ENCODE assay signal across 15 mouse cellular contexts in genomic region chr7:112465920-112466319, GRCm38 (mm10). TPM values are rescaled to one million over a fixed set of nuclear protein-coding genes. Genes with fewer than 3 reads are reported as not detected.
DNase-seq lines count a peak whose midpoint lies in the region; ATAC-seq and TF ChIP-seq lines count a peak whose summit lies in the region.
"Had no signal": no experiment of that assay in that cellular context is flagged by ENCODE, and none has a peak within 500 bp of the region (broad histone marks: within the 10 kb centered on the region; RNA-seq: fewer than 3 reads in every experiment).

No protein-coding gene starts in this region.

- H3K4me2 ChIP-seq in forebrain, postnatal 0 days (ENCODE audit: low read depth), result no peak overlapping the region
- no peak overlapping the region for H3K4me2 ChIP-seq in forebrain, embryonic 14.5 days (ENCODE audit: low read length)
- H3K4me2 ChIP-seq in kidney, postnatal 0 days (ENCODE audit: low read length), result no peak overlapping the region
- H3K4me2 ChIP-seq in stomach, postnatal 0 days (replicated peaks; ENCODE audit: low read depth), result no peak overlapping the region
- H3K4me2 ChIP-seq: embryonic facial prominence, embryonic 13.5 days; intestine, embryonic 15.5 days; midbrain, embryonic 13.5 days had no signal

- 81% methylated on average over 3 of the region's 3 CpGs for WGBS in forebrain, postnatal 0 days
- 76% methylated on average over 3 of the region's 3 CpGs for whole genome bisulfite sequencing in forebrain, embryonic 14.5 days
- WGBS in kidney, postnatal 0 days, result 71% methylated on average over 3 of the region's 3 CpGs
- WGBS in stomach, postnatal 0 days, result 65% methylated on average over 3 of the region's 3 CpGs

- no peak overlapping the region for H3K9ac ChIP-seq in forebrain, postnatal 0 days
- H3K9ac ChIP-seq in forebrain, embryonic 14.5 days (ENCODE audit: low read length), result no peak overlapping the region
- H3K9ac ChIP-seq in kidney, postnatal 0 days (ENCODE audit: low read depth, low read length), result no peak overlapping the region
- H3K9ac ChIP-seq in stomach, postnatal 0 days (ENCODE audit: low read length), result no peak overlapping the region
- H3K9ac ChIP-seq: embryonic facial prominence, embryonic 13.5 days; intestine, embryonic 15.5 days; midbrain, embryonic 13.5 days had no signal

- 0 out of 2 replicates have a peak, but pooled peaks cover 3% of the 10 kb centered on the region for H3K4me1 ChIP-seq in forebrain, postnatal 0 days (ENCODE audit: insufficient read depth)
- peaks cover 7% of the 10 kb centered on the region for H3K4me1 ChIP-seq in forebrain, embryonic 14.5 days (ENCODE audit: control insufficient read depth, insufficient read depth, low read length)
- H3K4me1 ChIP-seq in kidney, postnatal 0 days (replicated peaks; ENCODE audit: insufficient read depth, low read length), result peaks cover 29% of the 10 kb centered on the region
- H3K4me1 ChIP-seq in stomach, postnatal 0 days (replicated peaks; ENCODE audit: control insufficient read depth, insufficient read depth), result peaks cover 13% of the 10 kb centered on the region

- peak; percentile 35; the same call in 1 of the 2 replicates for TF ChIP-seq CTCF in forebrain, postnatal 0 days (IDR thresholded peaks at IDR 0.05; ENCODE audit: low read depth)
- peak; percentile 49 for TF ChIP-seq CTCF in kidney, postnatal 0 days (IDR thresholded peaks at IDR 0.05; ENCODE audit: low read depth)
- peak; percentile 61 for TF ChIP-seq CTCF in stomach, postnatal 0 days (IDR thresholded peaks at IDR 0.05; ENCODE audit: low read depth)

- no peak for DNase-seq in forebrain, postnatal 0 days
- DNase-seq in forebrain, embryonic 14.5 days (ENCODE audit: low spot score), result no peak
- DNase-seq in kidney, postnatal 0 days (ENCODE audit: low spot score), result no peak
- DNase-seq in kidney, adult 18-20 months, result no peak
- DNase-seq in retina, embryonic 14.5 days (ENCODE audit: low spot score), result peak; percentile 29
- no peak for DNase-seq in retina, postnatal 1 day
- no peak for DNase-seq in stomach, postnatal 0 days (ENCODE audit: low spot score)
- DNase-seq in gastrocnemius, adult 8-10 months (ENCODE audit: low spot score in 2 of 2), result no peak
- DNase-seq: lung, postnatal 4 days; right cerebral cortex, adult 18-20 months; thymus, postnatal 25 days had no signal

- H3K4me3 ChIP-seq in forebrain, postnatal 0 days (ENCODE audit: low read depth, low read length), result no peak overlapping the region
- no peak overlapping the region for H3K4me3 ChIP-seq in forebrain, embryonic 14.5 days (ENCODE audit: low read depth, low read length)
- H3K4me3 ChIP-seq in kidney, postnatal 0 days (replicated peaks; ENCODE audit: low read depth, low read length), result no peak overlapping the region
- H3K4me3 ChIP-seq in stomach, postnatal 0 days (ENCODE audit: low read depth, low read length), result no peak overlapping the region
- H3K4me3 ChIP-seq: embryonic facial prominence, embryonic 13.5 days; intestine, embryonic 15.5 days; midbrain, embryonic 13.5 days had no signal

- no peaks in the 10 kb centered on the region for H3K36me3 ChIP-seq in forebrain, postnatal 0 days (ENCODE audit: insufficient read depth)
- H3K36me3 ChIP-seq in forebrain, embryonic 14.5 days (ENCODE audit: control insufficient read depth, insufficient read depth, low read length), result no peaks in the 10 kb centered on the region
- peaks cover 3% of the 10 kb centered on the region; the same call in 1 of the 2 replicates for H3K36me3 ChIP-seq in kidney, postnatal 0 days (ENCODE audit: insufficient read depth, low read length)
- no peaks in the 10 kb centered on the region for H3K36me3 ChIP-seq in stomach, postnatal 0 days (ENCODE audit: control insufficient read depth, insufficient read depth, low read length)
- H3K36me3 ChIP-seq: embryonic facial prominence, embryonic 13.5 days; intestine, embryonic 15.5 days; midbrain, embryonic 13.5 days had no signal

- H3K9me3 ChIP-seq in forebrain, postnatal 0 days (ENCODE audit: low read length), result no peaks in the 10 kb centered on the region
- no peaks in the 10 kb centered on the region for H3K9me3 ChIP-seq in forebrain, embryonic 14.5 days (replicated peaks; ENCODE audit: control insufficient read depth, low read length)
- H3K9me3 ChIP-seq in kidney, postnatal 0 days (replicated peaks; ENCODE audit: low read length), result no peaks in the 10 kb centered on the region
- no peaks in the 10 kb centered on the region for H3K9me3 ChIP-seq in stomach, postnatal 0 days (ENCODE audit: control insufficient read depth, low read length)
- H3K9me3 ChIP-seq: embryonic facial prominence, embryonic 13.5 days; intestine, embryonic 15.5 days; midbrain, embryonic 13.5 days had no signal

- H3K27me3 ChIP-seq in forebrain, postnatal 0 days (ENCODE audit: insufficient read depth, low read length), result no peaks in the 10 kb centered on the region
- no peaks in the 10 kb centered on the region for H3K27me3 ChIP-seq in forebrain, embryonic 14.5 days (replicated peaks; ENCODE audit: control insufficient read depth, insufficient read depth, low read length)
- no peaks in the 10 kb centered on the region for H3K27me3 ChIP-seq in kidney, postnatal 0 days (ENCODE audit: insufficient read depth, low read length)
- H3K27me3 ChIP-seq in stomach, postnatal 0 days (ENCODE audit: control insufficient read depth, insufficient read depth, low read length), result no peaks in the 10 kb centered on the region
- H3K27me3 ChIP-seq: embryonic facial prominence, embryonic 13.5 days; intestine, embryonic 15.5 days had no signal

- no peak for TF ChIP-seq EP300 in stomach, postnatal 0 days (optimal IDR thresholded peaks at IDR 0.05)

- no peak for ATAC-seq in forebrain, postnatal 0 days
- no peak for ATAC-seq in forebrain, embryonic 14.5 days
- no peak for ATAC-seq in kidney, postnatal 0 days (replicated peaks; ENCODE audit: low FRiP score, low read depth)
- no peak for ATAC-seq in stomach, postnatal 0 days (ENCODE audit: low FRiP score, low TSS enrichment)
- ATAC-seq: intestine, embryonic 15.5 days; midbrain, embryonic 13.5 days had no signal

- no peak overlapping the region for H3K27ac ChIP-seq in forebrain, postnatal 0 days (ENCODE audit: low read depth, low read length)
- H3K27ac ChIP-seq in forebrain, embryonic 14.5 days (ENCODE audit: low read depth, low read length), result no peak overlapping the region
- H3K27ac ChIP-seq in kidney, postnatal 0 days, result 0 out of 2 replicates have a peak overlapping the region, but pooled peaks have one; percentile 31
- H3K27ac ChIP-seq in stomach, postnatal 0 days (replicated peaks), result peak overlapping the region; percentile 92
- H3K27ac ChIP-seq: midbrain, embryonic 13.5 days had no signal

RNA-seq across cellular contexts. Expression of gene Parva, which starts 38.6 kb away (rescaled TPM):
- 13.9 and 17.6 TPM in 2 replicates for total RNA-seq in forebrain, postnatal 0 days (2014; rRNA removed)
- polyA plus RNA-seq in forebrain, postnatal 0 days (2015; fragmentation: Nextera tagmentation; extraction: Ambion mirVana), result 12.0 and 19.1 TPM in 2 replicates
- 17.4 and 22.2 TPM in 2 replicates for polyA plus RNA-seq in forebrain, embryonic 14.5 days (2014; fragmentation: Nextera tagmentation; extraction: Ambion mirVana)
- polyA plus RNA-seq in kidney, postnatal 0 days (2015; fragmentation: Nextera tagmentation; extraction: Ambion mirVana), result 80.2 and 93.0 TPM in 2 replicates
- polyA plus RNA-seq in stomach, postnatal 0 days (2015; fragmentation: Nextera tagmentation; extraction: Ambion mirVana), result 69.5 and 72.3 TPM in 2 replicates
- total RNA-seq in gastrocnemius, adult 8-10 months (2022), result 10 to 100 TPM in 3 of 4 experiments, 1 to 10 TPM in 1; 9.1 to 14.1 (median 11.4) TPM
- total RNA-seq: granulocyte monocyte progenitor cell, adult 5-6 weeks had no signal

Comparison
In these comparisons a context has a peak if more than half of its experiments do, and no peak if none do; other contexts are left out.
1. H3K27ac ChIP-seq: peak in kidney, postnatal 0 days (single experiment) and stomach, postnatal 0 days (single experiment); none in forebrain, postnatal 0 days (single experiment) and forebrain, embryonic 14.5 days (single experiment).
2. Peak in every context shown above with its lines, with median percentiles within 50 percentile points of each other: CTCF ChIP-seq.